Mouse (Mus musculus) stomach, embryonic 15.5 days (tissue): ENCODE data around the gene Galntl6. TPM values are rescaled to one million over a fixed set of nuclear protein-coding genes. Genes with fewer than 3 reads are reported as not detected.
A peak's percentile ranks its signal among the peaks of the same experiment; 100 is the strongest.

ENCODE experiments used
- ATAC-seq: fragments of 200-750 bp; cut with Nextera tagmentation; 2 replicates; pipeline ENCODE4 v1.8.0; 2017; ENCODE audit warnings: low read depth, moderate number of reproducible peaks, moderate TSS enrichment; ENCODE audit not compliant: insufficient read depth, low FRiP score
- H3K27ac ChIP-seq: fragments of 300-500 bp; sonication (generic); 2 replicates; pipeline ENCODE4 v1.5.1; 2015; ENCODE audit warnings: mild to moderate bottlenecking, inconsistent platforms
- H3K27me3 ChIP-seq: fragments of 300-500 bp; sonication (generic); replicated peaks from 2 replicates; pipeline ENCODE4 v1.6.1; 2015; ENCODE audit warnings: inconsistent platforms
- H3K36me3 ChIP-seq: fragments of 300-500 bp; sonication (generic); 2 replicates; pipeline ENCODE4 v1.6.1; 2015; ENCODE audit warnings: inconsistent platforms
- H3K4me1 ChIP-seq: fragments of 300-500 bp; sonication (generic); 2 replicates; pipeline ENCODE4 v1.6.1; 2015; ENCODE audit warnings: inconsistent platforms
- H3K4me2 ChIP-seq: fragments of 300-500 bp; sonication (generic); 2 replicates; pipeline ENCODE4 v1.6.1; 2015; ENCODE audit warnings: mild to moderate bottlenecking, inconsistent platforms
- H3K4me3 ChIP-seq: fragments of 300-500 bp; sonication (generic); replicated peaks from 2 replicates; pipeline ENCODE4 v1.5.1; 2015; ENCODE audit warnings: inconsistent platforms
- H3K9ac ChIP-seq: fragments of 300-500 bp; sonication (generic); 2 replicates; pipeline ENCODE4 v1.6.1; 2015; ENCODE audit warnings: inconsistent platforms
- H3K9me3 ChIP-seq: fragments of 300-500 bp; sonication (generic); 2 replicates; pipeline ENCODE4 v1.6.1; 2016; ENCODE audit warnings: inconsistent platforms
- WGBS: fragments of 180-500 bp; shearing (Covaris S2); methylation state at CpG from one replicate; pipeline ENCODE4 v1.1.7; 2015; 5-methylcytosine and 5-hydroxymethylcytosine counted together
- polyA plus RNA-seq: library from polyadenylated mRNA; unstranded; fragments of >200 nt; fragmentation: Nextera tagmentation; extraction: Ambion mirVana; gene quantifications from 2 replicates; pipeline ENCODE4 v1.2.1, GENCODE M21; 2015

The Galntl6 gene
- polyA plus RNA-seq, 1 experiment from 2014 or later = 1.7 TPM

DNA sequence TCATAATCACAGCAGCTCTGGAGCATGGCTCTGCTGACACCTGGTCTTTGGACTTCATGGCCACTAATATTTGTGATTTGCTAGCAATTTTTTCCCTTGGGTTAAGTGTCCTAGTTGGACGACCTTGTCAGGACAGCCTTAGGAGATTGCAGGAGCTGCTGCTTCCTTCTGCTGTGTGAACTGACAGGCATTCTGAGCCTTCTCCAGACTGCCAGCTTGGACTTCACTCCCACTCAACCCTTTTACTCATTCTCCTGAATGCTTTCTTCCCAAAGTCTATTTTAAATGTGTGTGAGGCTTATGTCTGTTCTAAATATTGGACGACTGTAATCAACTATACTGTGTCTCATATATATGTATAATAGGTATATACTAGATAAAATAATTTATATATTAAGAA is 971.3 kb downstream of the Galntl6 start:
- WGBS = 65% methylated on average over 2 of the region's 2 CpGs
- no peak overlapping the region for H3K27ac ChIP-seq
- H3K27me3 ChIP-seq = no peaks in the 10 kb centered on the region
- no peak for ATAC-seq
- H3K4me3 ChIP-seq = no peak overlapping the region
- H3K4me1 ChIP-seq = no peaks in the 10 kb centered on the region
- H3K9ac ChIP-seq = no peak overlapping the region
- no peaks in the 10 kb centered on the region for H3K9me3 ChIP-seq
- no peak overlapping the region for H3K4me2 ChIP-seq
- H3K36me3 ChIP-seq = no peaks in the 10 kb centered on the region

DNA sequence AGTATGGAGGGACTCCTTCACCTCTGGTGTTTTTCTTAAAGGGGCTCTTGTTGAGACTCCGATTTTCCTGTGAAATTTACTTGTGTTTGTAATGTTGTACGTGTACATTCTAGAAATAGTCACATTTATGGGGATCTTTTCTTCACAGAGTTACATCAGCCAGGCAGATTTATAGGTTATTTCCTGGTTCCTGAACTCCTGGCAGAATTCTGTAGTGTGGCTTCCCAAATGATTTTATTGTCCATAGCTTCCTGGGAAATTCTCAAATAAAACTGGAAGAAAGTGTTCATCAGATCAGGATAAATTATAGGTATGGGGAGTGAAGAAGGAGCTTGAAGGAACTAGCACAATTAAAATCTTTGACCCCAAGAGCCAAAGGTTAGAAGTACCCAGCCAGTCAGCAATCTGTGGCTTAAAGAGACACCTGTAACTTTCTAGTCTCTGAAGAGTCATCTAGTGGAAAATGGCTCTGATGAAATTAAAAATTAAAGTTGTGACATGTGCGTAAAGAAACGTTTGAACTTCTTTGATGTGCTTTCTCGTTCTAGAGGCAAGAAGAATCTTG is 972.5 kb downstream of the Galntl6 start:
- Histone ChIP-seq H3K9me3 (no peaks in the 10 kb centered on the region), H3K4me2 (peak overlapping the region; percentile 29; the same call in 1 of the 2 replicates), H3K27ac (no peak overlapping the region), H3K36me3 (no peaks in the 10 kb centered on the region), H3K4me3 (no peak overlapping the region), H3K27me3 (no peaks in the 10 kb centered on the region), H3K4me1 (no peaks in the 10 kb centered on the region), H3K9ac (no peak overlapping the region)
- WGBS = 54% methylated on average over 5 of the region's 5 CpGs
- no peak for ATAC-seq

- WGBS = 17% methylated on average over 8 of the region's 8 CpGs
- peak overlapping the region; percentile 29; the same call in 1 of the 2 replicates for H3K4me2 ChIP-seq
- no peak for ATAC-seq
These were observed 973.1 kb downstream of the Galntl6 start for GRCm38 (mm10) chr8:57939177-57939855.

DNA sequence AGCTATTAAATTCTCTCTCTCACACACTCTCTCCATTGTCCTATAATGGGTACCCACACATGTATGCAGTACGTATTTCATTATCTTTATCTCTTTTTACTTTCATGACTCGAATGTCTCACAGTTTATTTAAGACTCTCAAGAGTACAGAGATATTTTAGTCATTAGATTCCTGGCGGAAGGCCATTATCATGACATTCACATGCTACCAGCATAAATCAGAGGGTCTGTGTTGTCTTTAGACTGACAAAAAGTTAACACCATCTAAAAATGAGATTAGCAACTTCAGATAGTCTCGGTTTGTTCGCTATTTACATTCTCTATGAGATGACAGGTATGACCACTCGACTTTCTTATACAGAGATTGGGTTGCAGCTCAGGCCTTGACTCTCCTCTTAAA is 985.4 kb downstream of the Galntl6 start:
- Histone ChIP-seq H3K27me3 (no peaks in the 10 kb centered on the region), H3K9ac (no peak overlapping the region), H3K4me1 (no peaks in the 10 kb centered on the region), H3K36me3 (no peaks in the 10 kb centered on the region), H3K27ac (no peak overlapping the region), H3K4me3 (no peak overlapping the region), H3K9me3 (no peaks in the 10 kb centered on the region), H3K4me2 (no peak overlapping the region)
- no peak for ATAC-seq
- WGBS = 33% methylated on average over 6 of the region's 6 CpGs

More at GRCm38 (mm10) chr8:57939177-57939855, 973.1 kb downstream of the Galntl6 start:
- Histone ChIP-seq H3K36me3 (no peaks in the 10 kb centered on the region), H3K9ac (no peak overlapping the region), H3K9me3 (no peaks in the 10 kb centered on the region), H3K27me3 (no peaks in the 10 kb centered on the region), H3K4me3 (no peak overlapping the region), H3K4me1 (no peaks in the 10 kb centered on the region), H3K27ac (no peak overlapping the region)

DNA sequence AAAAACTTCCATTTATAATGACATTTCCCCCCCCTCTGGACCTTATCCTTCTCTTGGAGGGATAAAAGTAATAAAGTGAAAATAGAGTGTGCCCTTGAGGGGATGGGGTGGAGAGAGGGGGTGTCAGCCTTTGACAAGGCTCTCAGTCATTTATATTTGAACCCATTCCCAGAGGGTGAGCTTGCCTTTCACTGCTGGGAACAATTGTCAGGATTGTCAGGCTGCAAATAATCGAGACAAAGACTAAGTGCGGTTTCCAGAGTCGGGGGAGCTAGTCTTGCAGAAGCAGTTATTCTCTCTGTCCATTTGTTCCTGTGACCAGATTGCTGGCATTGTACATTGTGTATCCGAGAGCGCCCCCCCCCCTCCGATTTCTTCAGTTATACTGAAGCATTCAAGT is 988.9 kb downstream of the Galntl6 start:
- Histone ChIP-seq H3K4me1 (no peaks in the 10 kb centered on the region), H3K9ac (no peak overlapping the region), H3K4me3 (no peak overlapping the region), H3K27ac (no peak overlapping the region), H3K27me3 (no peaks in the 10 kb centered on the region), H3K36me3 (no peaks in the 10 kb centered on the region), H3K4me2 (no peak overlapping the region), H3K9me3 (no peaks in the 10 kb centered on the region)
- ATAC-seq = no peak
- WGBS = 74% methylated on average over 6 of the region's 6 CpGs

DNA sequence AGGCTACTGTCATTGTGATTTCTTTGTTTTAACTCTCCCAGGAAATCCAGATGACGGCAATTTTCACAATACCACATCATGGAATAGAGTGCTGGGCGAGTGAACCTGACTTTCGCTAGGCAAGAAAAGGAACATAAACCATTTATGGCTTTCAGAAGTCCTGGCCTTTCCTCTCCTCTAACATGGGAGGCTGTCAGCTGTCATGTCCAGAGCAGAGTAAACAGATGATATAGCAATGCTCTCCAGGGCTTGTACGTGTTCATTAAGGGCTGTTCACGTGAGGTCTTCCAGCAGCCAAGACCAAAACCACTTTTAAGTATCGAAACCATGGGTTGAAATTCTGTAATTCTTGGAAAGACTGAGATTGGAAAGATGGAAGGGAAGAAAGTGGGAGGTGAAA is 989.3 kb downstream of the Galntl6 start:
- H3K9ac ChIP-seq = no peak overlapping the region
- WGBS = 65% methylated on average over 6 of the region's 6 CpGs
- H3K27ac ChIP-seq = no peak overlapping the region
- no peaks in the 10 kb centered on the region for H3K4me1 ChIP-seq
- H3K9me3 ChIP-seq = no peaks in the 10 kb centered on the region
- H3K36me3 ChIP-seq = no peaks in the 10 kb centered on the region
- no peaks in the 10 kb centered on the region for H3K27me3 ChIP-seq
- no peak overlapping the region for H3K4me3 ChIP-seq
- H3K4me2 ChIP-seq = no peak overlapping the region
- ATAC-seq = no peak

DNA sequence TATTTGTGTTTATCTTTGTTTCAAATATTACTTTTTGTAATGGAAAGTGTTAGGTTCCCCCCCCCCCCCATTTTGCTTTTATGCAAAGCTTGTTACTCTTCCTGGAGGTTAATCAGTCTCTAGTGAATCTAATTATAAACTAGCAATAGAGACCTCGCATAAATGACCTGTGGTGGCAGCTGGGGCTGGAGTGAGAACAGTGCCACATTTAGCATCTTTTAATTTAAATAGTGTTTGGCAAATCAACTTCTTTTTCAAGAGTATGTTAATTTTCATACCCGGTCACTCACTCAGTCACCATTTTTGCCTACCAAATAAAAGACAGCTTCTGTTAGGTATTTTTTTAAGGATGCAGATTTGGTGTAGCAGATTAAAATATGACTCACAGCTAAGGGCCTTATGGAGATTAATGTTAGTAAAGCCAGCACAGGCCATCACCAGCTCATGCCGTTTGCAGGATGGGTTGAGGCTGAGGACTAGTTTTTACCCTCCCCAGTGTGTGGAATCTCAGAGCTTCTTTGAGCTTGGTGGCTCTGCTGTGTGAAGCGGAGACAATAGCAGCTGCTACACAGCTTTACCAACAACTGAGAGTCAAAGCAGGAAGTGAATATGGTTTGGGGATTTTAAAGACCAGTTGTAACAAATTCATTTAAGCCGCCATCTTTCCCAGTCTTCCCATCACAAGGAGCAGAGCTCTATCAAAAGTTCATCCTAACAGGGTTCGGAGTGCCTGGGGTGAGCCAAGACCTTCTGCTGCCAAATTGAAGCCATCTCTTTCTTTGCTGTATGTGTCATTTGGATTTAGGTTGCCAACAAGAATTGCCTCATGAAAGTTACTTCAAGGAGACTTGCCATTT is 990.0 kb downstream of the Galntl6 start:
- no peaks in the 10 kb centered on the region for H3K9me3 ChIP-seq
- no peaks in the 10 kb centered on the region for H3K4me1 ChIP-seq
- no peaks in the 10 kb centered on the region for H3K36me3 ChIP-seq
- 77% methylated on average over 6 of the region's 6 CpGs for WGBS
- no peak overlapping the region for H3K9ac ChIP-seq
- H3K27ac ChIP-seq = no peak overlapping the region
- H3K4me3 ChIP-seq = no peak overlapping the region
- ATAC-seq = no peak
- H3K27me3 ChIP-seq = no peaks in the 10 kb centered on the region
- no peak overlapping the region for H3K4me2 ChIP-seq

DNA sequence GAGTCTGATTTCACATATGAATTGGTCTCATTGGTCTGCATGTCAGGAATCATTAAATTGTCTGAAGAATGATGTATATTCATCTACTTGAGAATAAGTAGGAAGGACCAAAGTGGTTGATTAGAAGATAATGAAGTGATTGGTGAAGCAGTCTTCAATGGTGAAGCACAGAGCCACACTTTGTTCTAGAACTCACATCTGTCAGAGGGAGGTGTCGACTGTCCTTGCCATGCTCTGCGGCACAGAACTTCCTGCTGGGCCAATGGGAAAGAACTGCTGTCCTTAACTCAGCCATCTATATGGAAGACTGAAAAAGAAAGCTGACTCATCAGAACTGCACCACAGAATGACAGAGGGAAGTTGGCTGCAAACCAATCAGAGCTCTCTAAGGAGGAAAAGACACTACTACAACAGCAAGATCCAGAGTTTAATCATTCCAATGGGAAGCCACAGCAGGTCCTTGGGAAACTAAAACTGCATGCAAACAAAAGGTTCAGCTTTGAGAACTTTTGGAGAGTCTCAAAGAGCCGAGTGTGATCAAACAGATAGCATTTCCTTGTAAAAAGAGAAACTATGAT is 992.0 kb downstream of the Galntl6 start:
- H3K27ac ChIP-seq = no peak overlapping the region
- no peak for ATAC-seq
- H3K4me2 ChIP-seq = no peak overlapping the region
- no peak overlapping the region for H3K9ac ChIP-seq
- H3K4me1 ChIP-seq = no peaks in the 10 kb centered on the region
- no peaks in the 10 kb centered on the region for H3K9me3 ChIP-seq
- H3K4me3 ChIP-seq = no peak overlapping the region
- H3K36me3 ChIP-seq = no peaks in the 10 kb centered on the region
- WGBS = 72% methylated on average over 3 of the region's 3 CpGs
- no peaks in the 10 kb centered on the region for H3K27me3 ChIP-seq

GRCm38 (mm10) chr8:57918720-57919640 is 993.5 kb downstream of the Galntl6 start:
- Histone ChIP-seq H3K4me1 (no peaks in the 10 kb centered on the region), H3K4me3 (no peak overlapping the region)
- WGBS = 61% methylated on average over 9 of the region's 9 CpGs

DNA sequence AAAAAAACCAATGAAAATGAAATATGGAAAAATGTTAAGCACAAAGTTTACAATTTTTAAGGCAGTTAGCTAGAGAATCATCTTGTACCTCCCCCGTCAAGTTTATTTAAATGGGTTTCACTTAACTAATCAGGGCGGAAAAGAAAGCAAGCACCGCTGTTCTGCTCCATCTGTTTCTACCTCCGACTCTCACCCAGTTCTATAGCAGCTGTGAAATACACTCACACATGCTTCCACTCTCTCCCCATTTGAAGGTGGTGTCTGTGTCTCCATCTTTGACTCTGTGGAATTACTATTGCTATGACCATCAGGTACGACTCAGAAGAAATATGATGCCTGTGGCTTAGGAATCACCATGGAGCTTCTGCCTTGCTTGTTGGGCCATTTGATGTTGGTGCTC is 1019.1 kb downstream of the Galntl6 start:
- ATAC-seq = no peak
- no peak overlapping the region for H3K27ac ChIP-seq
- 82% methylated on average over 5 of the region's 5 CpGs for WGBS
- H3K9me3 ChIP-seq = no peaks in the 10 kb centered on the region
- no peaks in the 10 kb centered on the region for H3K4me1 ChIP-seq
- no peaks in the 10 kb centered on the region for H3K27me3 ChIP-seq
- H3K36me3 ChIP-seq = no peaks in the 10 kb centered on the region
- no peak overlapping the region for H3K4me2 ChIP-seq
- H3K9ac ChIP-seq = no peak overlapping the region
- no peak overlapping the region for H3K4me3 ChIP-seq

More at GRCm38 (mm10) chr8:57918720-57919640, 993.5 kb downstream of the Galntl6 start:
- Histone ChIP-seq H3K9ac (no peak overlapping the region), H3K27ac (no peak overlapping the region), H3K4me2 (no peak overlapping the region), H3K9me3 (no peaks in the 10 kb centered on the region), H3K27me3 (no peaks in the 10 kb centered on the region), H3K36me3 (no peaks in the 10 kb centered on the region)
- no peak for ATAC-seq

GRCm38 (mm10) chr8:57892115-57892514 is 1020.3 kb downstream of the Galntl6 start:
- 83% methylated on average over 5 of the region's 5 CpGs for WGBS
- H3K9me3 ChIP-seq = no peaks in the 10 kb centered on the region
- ATAC-seq = no peak

More at GRCm38 (mm10) chr8:57892115-57892514, 1020.3 kb downstream of the Galntl6 start:
- H3K27ac ChIP-seq = no peak overlapping the region
- no peak overlapping the region for H3K4me3 ChIP-seq
- no peaks in the 10 kb centered on the region for H3K4me1 ChIP-seq
- no peaks in the 10 kb centered on the region for H3K27me3 ChIP-seq
- H3K4me2 ChIP-seq = no peak overlapping the region
- H3K36me3 ChIP-seq = no peaks in the 10 kb centered on the region
- no peak overlapping the region for H3K9ac ChIP-seq
